Mouse (Mus musculus) monocyte, adult 2 months (primary cell): Measurements from ENCODE around the gene Ccdc105.

ENCODE experiments used
- DNase-seq, 2 experiments: peaks; one replicate each; pipeline ENCODE4 v3.0.0; 2022; ENCODE audit warnings: low spot score in 2 of 2, low read depth in 1 of 2

Ccdc105 gene

GRCm38 (mm10) chr10:78716231-78716630, 36.6 kb downstream of the Ccdc105 start:
- no peak for DNase-seq

GRCm38 (mm10) chr10:78715156-78715555, 37.7 kb downstream of the Ccdc105 start:
- no peak for DNase-seq

- no peak for DNase-seq
These were observed 38.7 kb downstream of the Ccdc105 start for GRCm38 (mm10) chr10:78714129-78714528.

GRCm38 (mm10) chr10:78710706-78711105, 42.2 kb downstream of the Ccdc105 start:
- no peak for DNase-seq

- DNase-seq = no peak
These were observed 52.0 kb downstream of the Ccdc105 start for GRCm38 (mm10) chr10:78700881-78701280.
